Mouse (Mus musculus) liver, embryonic 14.5 days (tissue): ENCODE results near the gene Fermt3.

Source experiments
- CTCF ChIP-seq: IDR thresholded peaks from 2 replicates; pipeline ENCODE4 v1.5.1; 2016; ENCODE audit warnings: antibody characterized with exemption, low read depth, control low read depth
- EP300 ChIP-seq: IDR thresholded peaks from 2 replicates; pipeline ENCODE4 v1.6.1; 2016; ENCODE audit warnings: antibody characterized with exemption, low read depth

DNA sequence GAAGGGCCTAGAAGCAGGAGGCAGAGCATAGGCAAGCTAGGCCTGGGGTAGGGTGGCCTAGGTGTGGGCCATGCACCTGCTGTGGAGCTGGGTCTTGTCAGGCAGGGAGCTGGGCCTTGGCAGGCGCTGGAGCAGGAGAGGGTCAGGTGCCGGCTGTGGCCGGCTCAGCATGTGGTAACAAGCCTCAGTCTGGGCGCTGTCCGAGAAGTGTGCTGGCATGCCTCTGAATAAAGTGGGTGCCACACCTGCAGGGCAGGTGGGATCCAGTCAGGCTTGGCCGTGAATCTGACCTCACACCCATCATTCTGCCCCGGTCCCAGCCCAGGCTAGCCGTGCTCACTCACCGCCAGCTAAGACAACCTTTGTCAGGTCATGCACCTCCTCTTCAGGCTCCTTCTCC lies 5.3 kb downstream of the Fermt3 start:
- TF ChIP-seq CTCF (no peak), EP300 (no peak)
